Mouse (Mus musculus) 3134 (cell line): ENCODE data around the gene Fuca1.

Source experiments
- DNase-seq: peaks from one replicate; pipeline ENCODE4 v3.0.0-alpha.2; 2011; ENCODE audit warnings: low spot score; ENCODE audit not compliant: insufficient read length; ENCODE audit errors: extremely low read depth

The Fuca1 gene

GRCm38 (mm10) chr4:135949475-135949874 lies 28.9 kb downstream of the Fuca1 start:
- no peak for DNase-seq

GRCm38 (mm10) chr4:135949911-135950310 lies 29.4 kb downstream of the Fuca1 start:
- no peak for DNase-seq

- DNase-seq, result no peak
Observed at GRCm38 (mm10) chr4:135950365-135950764, 29.8 kb downstream of the Fuca1 start.

- DNase-seq, result no peak
Observed at GRCm38 (mm10) chr4:135951505-135951904, 31.0 kb downstream of the Fuca1 start.

GRCm38 (mm10) chr4:135953179-135953578 lies 32.6 kb downstream of the Fuca1 start:
- no peak for DNase-seq

GRCm38 (mm10) chr4:135954241-135954640 lies 33.7 kb downstream of the Fuca1 start:
- DNase-seq, result no peak

- no peak for DNase-seq
Observed at GRCm38 (mm10) chr4:135955886-135956285, 35.4 kb downstream of the Fuca1 start.

- DNase-seq, result no peak
Observed at GRCm38 (mm10) chr4:135958354-135958753, 37.8 kb downstream of the Fuca1 start.

GRCm38 (mm10) chr4:135960717-135961116 lies 40.2 kb downstream of the Fuca1 start:
- DNase-seq, result peak; percentile 45

GRCm38 (mm10) chr4:135961709-135962108 lies 41.2 kb downstream of the Fuca1 start:
- DNase-seq, result no peak

GRCm38 (mm10) chr4:135962198-135962597 lies 41.7 kb downstream of the Fuca1 start:
- no peak for DNase-seq

GRCm38 (mm10) chr4:135962946-135963345 lies 42.4 kb downstream of the Fuca1 start:
- DNase-seq, result no peak

- DNase-seq, result peak; percentile 96
Observed at GRCm38 (mm10) chr4:135963457-135964193, 43.1 kb downstream of the Fuca1 start, which contains the start of gene Gale. Gene Gale (plus strand): TSS chr4:135963727.

- DNase-seq, result peak; percentile 90
Observed at GRCm38 (mm10) chr4:135964426-135964825, 43.9 kb downstream of the Fuca1 start.

GRCm38 (mm10) chr4:135965113-135965512 lies 44.6 kb downstream of the Fuca1 start:
- no peak for DNase-seq

GRCm38 (mm10) chr4:135966283-135966682 lies 45.7 kb downstream of the Fuca1 start:
- no peak for DNase-seq

GRCm38 (mm10) chr4:135967086-135967760 lies 46.7 kb downstream of the Fuca1 start:
- peak; percentile 23 for DNase-seq

GRCm38 (mm10) chr4:135968271-135968869 lies 47.8 kb downstream of the Fuca1 start:
- no peak for DNase-seq

GRCm38 (mm10) chr4:135969070-135969750 lies 48.7 kb downstream of the Fuca1 start:
- no peak for DNase-seq

- DNase-seq, result no peak
Observed at GRCm38 (mm10) chr4:135970585-135970984, 50.0 kb downstream of the Fuca1 start.
